Mouse (Mus musculus): ENCODE results near the gene Gm10717.
"Not testable (repeated sequence)": the region's sequence is repeated elsewhere in the genome, so short reads cannot be mapped to it uniquely, and the experiment has no call there.

Gm10717 gene

GRCm38 (mm10) chr9:3024912-3025467, at the start of gene Gm10717:
TSS of gene Gm10717 (plus strand) at chr9:3025417.
- DNase-seq (ENCODE audit: low spot score in 2 of 2), result peak in 1 of 2 experiments; percentile 60

GRCm38 (mm10) chr9:3000445-3000972, 24.7 kb upstream of the Gm10717 start, which contains the start of gene Gm10722:
TSS of gene Gm10722 (plus strand) at chr9:3000922.
- peak in 1 of 2 experiments; percentile 10 for DNase-seq (ENCODE audit: low spot score in 2 of 2)

- DNase-seq (ENCODE audit: low spot score in 2 of 2), result peak; percentile 9 to 17
These were observed 24.2 kb upstream of the Gm10717 start for GRCm38 (mm10) chr9:3001006-3001405.

GRCm38 (mm10) chr9:3001948-3002659, 23.1 kb upstream of the Gm10717 start:
- peak; percentile 99 to 100 for DNase-seq (ENCODE audit: low spot score in 2 of 2)

GRCm38 (mm10) chr9:3002794-3003396, 22.3 kb upstream of the Gm10717 start, which contains the start of gene Gm11168:
TSS of gene Gm11168 (plus strand) at chr9:3003346.
- not testable (repeated sequence) for DNase-seq (ENCODE audit: low spot score in 2 of 2)

GRCm38 (mm10) chr9:3006179-3006578, 19.0 kb upstream of the Gm10717 start:
- not testable (repeated sequence) for DNase-seq (ENCODE audit: low spot score in 2 of 2)

GRCm38 (mm10) chr9:3006636-3007035, 18.6 kb upstream of the Gm10717 start:
- DNase-seq (ENCODE audit: low spot score in 2 of 2), result peak; percentile 96 to 100

GRCm38 (mm10) chr9:3007272-3007671, 17.9 kb upstream of the Gm10717 start:
- not testable (repeated sequence) for DNase-seq (ENCODE audit: low spot score in 2 of 2)

GRCm38 (mm10) chr9:3009331-3009730, 15.9 kb upstream of the Gm10717 start:
- not testable (repeated sequence) for DNase-seq (ENCODE audit: low spot score in 2 of 2)

GRCm38 (mm10) chr9:3012054-3012621, 13.1 kb upstream of the Gm10717 start:
- DNase-seq (ENCODE audit: low spot score in 2 of 2), result not testable (repeated sequence)

- DNase-seq (ENCODE audit: low spot score in 2 of 2), result not testable (repeated sequence)
These were observed 12.4 kb upstream of the Gm10717 start, which contains the start of gene Gm10721 for GRCm38 (mm10) chr9:3012733-3013279. TSS of gene Gm10721 (plus strand) at chr9:3013140.

- not testable (repeated sequence) for DNase-seq (ENCODE audit: low spot score in 2 of 2)
These were observed 9.9 kb upstream of the Gm10717 start, which contains the start of gene Gm10720 for GRCm38 (mm10) chr9:3015354-3015753. TSS of gene Gm10720 (plus strand) at chr9:3015654.

- not testable (repeated sequence) for DNase-seq (ENCODE audit: low spot score in 2 of 2)
These were observed 9.3 kb upstream of the Gm10717 start for GRCm38 (mm10) chr9:3015896-3016295.

- not testable (repeated sequence) for DNase-seq (ENCODE audit: low spot score in 2 of 2)
These were observed 8.1 kb upstream of the Gm10717 start, which contains the start of gene Gm10719 for GRCm38 (mm10) chr9:3017108-3017507. TSS of gene Gm10719 (plus strand) at chr9:3017408.

GRCm38 (mm10) chr9:3018944-3019343, 6.3 kb upstream of the Gm10717 start:
- not testable (repeated sequence) for DNase-seq (ENCODE audit: low spot score in 2 of 2)

GRCm38 (mm10) chr9:3019835-3020727, 5.1 kb upstream of the Gm10717 start:
- peak; percentile 10 to 54 for DNase-seq (ENCODE audit: low spot score in 2 of 2)

GRCm38 (mm10) chr9:3022316-3023008, 2.8 kb upstream of the Gm10717 start:
- DNase-seq (ENCODE audit: low spot score in 2 of 2), result peak; percentile 59 to 90

GRCm38 (mm10) chr9:3023312-3023984, 1.8 kb upstream of the Gm10717 start, which contains the start of gene Gm10718:
TSS of gene Gm10718 (plus strand) at chr9:3023547.
- DNase-seq (ENCODE audit: low spot score in 2 of 2), result peak; percentile 45 to 72
